Mouse (Mus musculus) stomach, postnatal 0 days (tissue): ENCODE data around the gene Nthl1.

ENCODE experiments used
- CTCF ChIP-seq: IDR thresholded peaks from 2 replicates; pipeline ENCODE4 v1.5.1; 2016; ENCODE audit warnings: antibody characterized with exemption, low read depth, mild to moderate bottlenecking, moderate library complexity
- EP300 ChIP-seq: optimal IDR thresholded peaks from 2 replicates; pipeline ENCODE3; 2016; ENCODE audit warnings: antibody characterized with exemption

GRCm38 (mm10) chr17:24686514-24686913 lies 54.0 kb downstream of the Nthl1 start:
- TF ChIP-seq CTCF: no peak
- TF ChIP-seq EP300: no peak
